Comparison of ENCODE assay signal across 23 mouse cellular contexts in genomic region chr3:82981861-82982260, GRCm38 (mm10). TPM values are rescaled to one million over a fixed set of nuclear protein-coding genes. Genes with fewer than 3 reads are reported as not detected.
DNase-seq lines count a peak whose midpoint lies in the region; ATAC-seq and TF ChIP-seq lines count a peak whose summit lies in the region.
"Had no signal": no experiment of that assay in that cellular context is flagged by ENCODE, and none has a peak within 500 bp of the region (broad histone marks: within the 10 kb centered on the region; RNA-seq: fewer than 3 reads in every experiment).

No protein-coding gene starts in this region.

- no peak for TF ChIP-seq CTCF in midbrain, postnatal 0 days (IDR thresholded peaks at IDR 0.05)

- H3K9ac ChIP-seq in midbrain, postnatal 0 days (replicated peaks; ENCODE audit: low read length, poor library complexity, severe bottlenecking) = no peak overlapping the region
- H3K9ac ChIP-seq: embryonic facial prominence, embryonic 12.5 days; forebrain, embryonic 15.5 days; heart, embryonic 15.5 days; hindbrain, embryonic 14.5 days had no signal

- no peaks in the 10 kb centered on the region; the same call in 1 of the 2 replicates for H3K4me1 ChIP-seq in midbrain, postnatal 0 days (ENCODE audit: insufficient read depth, low read length)
- H3K4me1 ChIP-seq in midbrain, embryonic 10.5 days = no peaks in the 10 kb centered on the region
- H3K4me1 ChIP-seq: embryonic facial prominence, embryonic 12.5 days; forebrain, embryonic 15.5 days; heart, embryonic 15.5 days had no signal

- intact Hi-C loops in left cerebral cortex, postnatal 4 days (cut with DNase I) = no loop called here
- intact Hi-C loops in left cerebral cortex, postnatal 36 days (cut with DNase I) = loop anchor here (5.0 kb wide), 1 partner anchor 105 kb away; the partner anchor contains the start of gene Rbm46

- no peak for DNase-seq in cerebellum, adult 8-10 months
- DNase-seq in left cerebral cortex, postnatal 4 days = peak; percentile 22
- DNase-seq in left cerebral cortex, postnatal 36 days (ENCODE audit: low spot score in 2 of 2) = no peak
- DNase-seq in midbrain, postnatal 0 days (ENCODE audit: low spot score) = peak; percentile 6
- DNase-seq in midbrain, embryonic 10.5 days (ENCODE audit: low spot score) = no peak
- no peak for DNase-seq in right cerebral cortex, adult 18-20 months
- DNase-seq: adrenal gland, postnatal 10 days; B cell, adult 2 months; cerebellum, adult 2 months; gastrocnemius, postnatal 36 days; heart, adult 18-20 months; heart, postnatal 14 days had no signal

- H3K4me3 ChIP-seq in midbrain, postnatal 0 days (ENCODE audit: low read depth, low read length) = no peak overlapping the region
- no peak overlapping the region for H3K4me3 ChIP-seq in midbrain, embryonic 10.5 days
- H3K4me3 ChIP-seq: embryonic facial prominence, embryonic 12.5 days; forebrain, embryonic 15.5 days; heart, embryonic 15.5 days had no signal

- H3K27me3 ChIP-seq in midbrain, postnatal 0 days (ENCODE audit: insufficient read depth, low read length) = no peaks in the 10 kb centered on the region
- H3K27me3 ChIP-seq in midbrain, embryonic 10.5 days (ENCODE audit: low read depth, poor library complexity, severe bottlenecking) = no peaks in the 10 kb centered on the region
- H3K27me3 ChIP-seq: embryonic facial prominence, embryonic 12.5 days; forebrain, embryonic 15.5 days; heart, embryonic 15.5 days had no signal

- ATAC-seq in cerebellum, adult (ENCODE audit: insufficient number of reproducible peaks, low FRiP score, low TSS enrichment) = peak; percentile 71
- ATAC-seq in midbrain, postnatal 0 days (ENCODE audit: low FRiP score) = no peak
- ATAC-seq: CD4-positive, CD25-positive, alpha-beta regulatory T cell, adult 4 months; forebrain, embryonic 15.5 days had no signal

- H3K27ac ChIP-seq in midbrain, postnatal 0 days (ENCODE audit: low read depth, low read length) = no peak overlapping the region
- H3K27ac ChIP-seq in midbrain, embryonic 10.5 days (replicated peaks) = no peak overlapping the region
- H3K27ac ChIP-seq: embryonic facial prominence, embryonic 12.5 days; forebrain, embryonic 15.5 days; heart, embryonic 15.5 days; hindbrain, embryonic 14.5 days had no signal

- H3K9me3 ChIP-seq in midbrain, postnatal 0 days (ENCODE audit: low read length) = no peaks in the 10 kb centered on the region
- H3K9me3 ChIP-seq in midbrain, embryonic 10.5 days (replicated peaks) = no peaks in the 10 kb centered on the region
- H3K9me3 ChIP-seq: embryonic facial prominence, embryonic 12.5 days; forebrain, embryonic 15.5 days; G1E; heart, embryonic 15.5 days had no signal

- WGBS in midbrain, postnatal 0 days = 63% methylated on average over 8 of the region's 8 CpGs
- 88% methylated on average over 8 of the region's 8 CpGs for WGBS in midbrain, embryonic 10.5 days

- H3K4me2 ChIP-seq in midbrain, postnatal 0 days (ENCODE audit: low read depth, low read length, poor library complexity, severe bottlenecking) = no peak overlapping the region
- H3K4me2 ChIP-seq: embryonic facial prominence, embryonic 12.5 days; forebrain, embryonic 15.5 days; heart, embryonic 11.5 days; heart, embryonic 15.5 days; hindbrain, embryonic 14.5 days had no signal

- H3K36me3 ChIP-seq in midbrain, postnatal 0 days (ENCODE audit: insufficient read depth, low read length) = no peaks in the 10 kb centered on the region
- H3K36me3 ChIP-seq in midbrain, embryonic 10.5 days = no peaks in the 10 kb centered on the region
- H3K36me3 ChIP-seq: embryonic facial prominence, embryonic 12.5 days; forebrain, embryonic 15.5 days; G1E; heart, embryonic 15.5 days had no signal

RNA-seq across cellular contexts. Expression of gene Fgg, which starts 25.7 kb away (rescaled TPM):
- total RNA-seq in left cerebral cortex, postnatal 4 days (2021) = not detected
- total RNA-seq in left cerebral cortex, postnatal 36 days (2021) = not detected
- total RNA-seq in midbrain, postnatal 0 days (2014; rRNA removed) = not detected in 2 replicates
- 0.09 TPM in 1 of 2 replicates, not detected in the other for polyA plus RNA-seq in midbrain, postnatal 0 days (2015; fragmentation: Nextera tagmentation; extraction: Ambion mirVana)
- 0.06 TPM in 1 of 2 replicates, not detected in the other for polyA plus RNA-seq in midbrain, embryonic 10.5 days (2016; fragmentation: Nextera tagmentation; extraction: Ambion mirVana)
- total RNA-seq: heart, adult 18-20 months; heart, postnatal 14 days; hematopoietic stem cell, adult 5-6 weeks had no signal
- polyA plus RNA-seq: CD4-positive, CD25-positive, alpha-beta regulatory T cell, adult 4 months; cerebellum, adult 2 months; cortical plate, adult 2 months; forebrain, embryonic 11.5 days; forebrain, embryonic 15.5 days; G1E; hindbrain, embryonic 14.5 days had no signal

RNA-seq across cellular contexts. Expression of gene Fga, which starts 44.0 kb away (rescaled TPM):
- not detected for total RNA-seq in left cerebral cortex, postnatal 4 days (2021)
- total RNA-seq in left cerebral cortex, postnatal 36 days (2021) = not detected
- not detected in 2 replicates for total RNA-seq in midbrain, postnatal 0 days (2014; rRNA removed)
- not detected in 2 replicates for polyA plus RNA-seq in midbrain, postnatal 0 days (2015; fragmentation: Nextera tagmentation; extraction: Ambion mirVana)
- not detected in 2 replicates for polyA plus RNA-seq in midbrain, embryonic 10.5 days (2016; fragmentation: Nextera tagmentation; extraction: Ambion mirVana)
- total RNA-seq: heart, adult 18-20 months; heart, postnatal 14 days; hematopoietic stem cell, adult 5-6 weeks had no signal
- polyA plus RNA-seq: CD4-positive, CD25-positive, alpha-beta regulatory T cell, adult 4 months; cortical plate, adult 2 months; forebrain, embryonic 11.5 days; forebrain, embryonic 15.5 days; G1E; hindbrain, embryonic 14.5 days had no signal

Comparison
In these comparisons a context has a peak if more than half of its experiments do, and no peak if none do; other contexts are left out.
1. DNase-seq: peak in left cerebral cortex, postnatal 4 days (single experiment) and midbrain, postnatal 0 days (single experiment); none in cerebellum, adult 8-10 months (single experiment), left cerebral cortex, postnatal 36 days (0 of 2), midbrain, embryonic 10.5 days (single experiment) and right cerebral cortex, adult 18-20 months (single experiment).